Mouse (Mus musculus) CH12.LX (cell line): Measurements from ENCODE around the gene Mgll. TPM values are rescaled to one million over a fixed set of nuclear protein-coding genes. Genes with fewer than 3 reads are reported as not detected.

Experiments
- DNase-seq: peaks from one replicate; pipeline ENCODE4 v3.0.0-alpha.2; 2013; ENCODE audit errors: extremely low read depth
- H3K27ac ChIP-seq: 2 replicates; pipeline ENCODE4 v1.5.1; 2012; ENCODE audit warnings: low read depth, mild to moderate bottlenecking, control low read depth, moderate library complexity; ENCODE audit not compliant: insufficient read depth
- H3K27me3 ChIP-seq: replicated peaks from 2 replicates; pipeline ENCODE3; 2012; ENCODE audit warnings: inconsistent platforms
- H3K36me3 ChIP-seq, 2 experiments: replicated peaks in 1 of 2; 2 replicates each; pipeline versions ENCODE3 to v1.6.1; 2012; ENCODE audit warnings: inconsistent platforms in 1 of 2, low read length in 1 of 2, mild to moderate bottlenecking in 1 of 2, mixed read lengths in 1 of 2, moderate library complexity in 1 of 2; ENCODE audit not compliant: control insufficient read depth in 1 of 2, insufficient read depth in 1 of 2
- H3K4me1 ChIP-seq, 2 experiments: 2 replicates each; pipeline ENCODE4 v1.6.1; 2012; ENCODE audit warnings: inconsistent platforms in 1 of 2, moderate library complexity in 1 of 2; ENCODE audit not compliant: insufficient read depth in 2 of 2, control insufficient read depth in 1 of 2
- H3K4me2 ChIP-seq: 2 replicates; pipeline ENCODE4 v1.6.1; 2012; ENCODE audit warnings: low read depth, mild to moderate bottlenecking, control low read depth; ENCODE audit not compliant: poor library complexity, insufficient read depth, severe bottlenecking
- H3K4me3 ChIP-seq, 3 experiments: fragments of 150-350 bp in 1 of 3; sonication (generic) in 1 of 3; replicated peaks in 1 of 3; 2 replicates each; pipeline versions ENCODE3 to v1.5.1; 2011 to 2012; ENCODE audit warnings: low read depth in 2 of 3, low read length in 2 of 3, mild to moderate bottlenecking in 2 of 3, moderate library complexity in 2 of 3, control low read depth in 1 of 3, improper control_type of control experiment in 1 of 3, inconsistent platforms in 1 of 3, mixed read lengths in 1 of 3; ENCODE audit not compliant: poor library complexity in 1 of 3
- H3K79me2 ChIP-seq: replicated peaks from 2 replicates; pipeline ENCODE4 v1.6.1; 2012; ENCODE audit warnings: mild to moderate bottlenecking, moderate library complexity; ENCODE audit not compliant: control insufficient read depth, poor library complexity, insufficient read depth, severe bottlenecking; ENCODE audit errors: extremely low read depth
- H3K9ac ChIP-seq: 2 replicates; pipeline ENCODE4 v1.6.1; 2012; ENCODE audit warnings: low read depth, mild to moderate bottlenecking, control low read depth, moderate library complexity; ENCODE audit not compliant: insufficient read depth
- H3K9me3 ChIP-seq: replicated peaks from 2 replicates; pipeline ENCODE3; 2012; ENCODE audit warnings: low read length, inconsistent platforms, mixed read lengths
- BHLHE40 ChIP-seq: IDR thresholded peaks from 2 replicates; pipeline ENCODE4 v1.6.1; 2011; ENCODE audit warnings: mild to moderate bottlenecking, low read depth, low read length, improper control_type of control experiment
- CHD1 ChIP-seq: IDR thresholded peaks from 2 replicates; pipeline ENCODE4 v1.6.1; 2012; ENCODE audit warnings: low read depth, low read length, improper control_type of control experiment, inconsistent platforms
- CHD2 ChIP-seq: IDR thresholded peaks from 2 replicates; pipeline ENCODE4 v1.6.1; 2011; ENCODE audit warnings: low read length, improper control_type of control experiment
- CTCF ChIP-seq, 2 experiments: IDR thresholded peaks in 1 of 2; conservative IDR thresholded peaks in 1 of 2; 2 replicates each; pipeline ENCODE4 v1.5.1; 2011 to 2012; ENCODE audit warnings: low read depth in 2 of 2, low read length in 2 of 2, improper control_type of control experiment in 1 of 2, inconsistent platforms in 1 of 2, mild to moderate bottlenecking in 1 of 2, moderate library complexity in 1 of 2
- E2F4 ChIP-seq: IDR thresholded peaks from 2 replicates; pipeline ENCODE4 v1.6.1; 2011; ENCODE audit warnings: low read depth, low read length, improper control_type of control experiment; ENCODE audit not compliant: insufficient replicate concordance
- EP300 ChIP-seq: IDR thresholded peaks from 2 replicates; pipeline ENCODE4 v1.6.1; 2011; ENCODE audit warnings: low read length, improper control_type of control experiment
- GABPA ChIP-seq: IDR thresholded peaks from 2 replicates; pipeline ENCODE4 v1.6.1; 2012; ENCODE audit warnings: low read depth, low read length, improper control_type of control experiment, inconsistent platforms; ENCODE audit not compliant: insufficient replicate concordance
- HCFC1 ChIP-seq: IDR thresholded peaks from 2 replicates; pipeline ENCODE4 v1.6.1; 2012; ENCODE audit warnings: low read depth, mild to moderate bottlenecking, inconsistent platforms, low read length, improper control_type of control experiment
- IRF4 ChIP-seq: IDR thresholded peaks from 2 replicates; pipeline ENCODE4 v1.6.1; 2014; ENCODE audit warnings: low read depth, mild to moderate bottlenecking, inconsistent platforms, low read length, improper control_type of control experiment
- JUN ChIP-seq: IDR thresholded peaks from 2 replicates; pipeline ENCODE4 v1.6.1; 2011; ENCODE audit warnings: low read depth, mild to moderate bottlenecking, low read length, improper control_type of control experiment, moderate library complexity; ENCODE audit not compliant: insufficient read depth
- JUND ChIP-seq: conservative IDR thresholded peaks from 2 replicates; pipeline ENCODE4 v1.6.1; 2011; ENCODE audit warnings: low read depth, low read length, improper control_type of control experiment
- KAT2A ChIP-seq: IDR thresholded peaks from 2 replicates; pipeline ENCODE4 v1.6.1; 2012; ENCODE audit warnings: low read length, improper control_type of control experiment, inconsistent platforms; ENCODE audit not compliant: insufficient replicate concordance
- MAFK ChIP-seq: IDR thresholded peaks from 2 replicates; pipeline ENCODE4 v1.6.1; 2011; ENCODE audit warnings: low read length, improper control_type of control experiment; ENCODE audit not compliant: insufficient replicate concordance
- MAX ChIP-seq: IDR thresholded peaks from 2 replicates; pipeline ENCODE4 v1.6.1; 2011; ENCODE audit warnings: low read length, improper control_type of control experiment
- MYC ChIP-seq: IDR thresholded peaks from 2 replicates; pipeline ENCODE4 v1.6.1; 2011; ENCODE audit warnings: low read depth, mild to moderate bottlenecking, improper control_type of control experiment, low read length
- NRF1 ChIP-seq: IDR thresholded peaks from 2 replicates; pipeline ENCODE4 v1.6.1; 2014; ENCODE audit warnings: low read depth, mild to moderate bottlenecking, inconsistent platforms, low read length, improper control_type of control experiment, moderate library complexity
- POLR2A ChIP-seq: IDR thresholded peaks from 2 replicates; pipeline ENCODE4 v1.6.1; 2011; ENCODE audit warnings: low read depth, mild to moderate bottlenecking, improper control_type of control experiment, low read length
- RAD21 ChIP-seq: IDR thresholded peaks from 2 replicates; pipeline ENCODE4 v1.6.1; 2011; ENCODE audit warnings: low read depth, mild to moderate bottlenecking, low read length, improper control_type of control experiment, moderate library complexity
- RCOR1 ChIP-seq: conservative IDR thresholded peaks from 2 replicates; pipeline ENCODE4 v1.6.1; 2012; ENCODE audit warnings: low read depth, mild to moderate bottlenecking, inconsistent platforms, low read length, improper control_type of control experiment
- SMC3 ChIP-seq: IDR thresholded peaks from 2 replicates; pipeline ENCODE4 v1.6.1; 2011; ENCODE audit warnings: low read depth, low read length, improper control_type of control experiment
- TCF12 ChIP-seq: IDR thresholded peaks from 2 replicates; pipeline ENCODE4 v1.6.1; 2014; ENCODE audit warnings: low read depth, mild to moderate bottlenecking, inconsistent platforms, low read length, improper control_type of control experiment
- ZC3H11A ChIP-seq: IDR thresholded peaks from 2 replicates; pipeline ENCODE4 v1.6.1; 2012; ENCODE audit warnings: low read depth, mild to moderate bottlenecking, inconsistent platforms, low read length, improper control_type of control experiment
- ZKSCAN1 ChIP-seq: IDR thresholded peaks from 2 replicates; pipeline ENCODE4 v1.6.1; 2012; ENCODE audit warnings: low read depth, inconsistent platforms, low read length, improper control_type of control experiment, borderline replicate concordance
- ZMIZ1 ChIP-seq: IDR thresholded peaks from 2 replicates; pipeline ENCODE4 v1.6.1; 2012; ENCODE audit warnings: low read depth, mild to moderate bottlenecking, inconsistent platforms, low read length, improper control_type of control experiment
- dilution Hi-C: fragments of 300-500 bp; cut with MboI; formaldehyde crosslinking; loops from 2 replicates; pipeline ENCODE4 v1.14.3; 2020; ENCODE audit warnings: low sequenced_read_pairs; ENCODE audit not compliant: extremely low pct_unique_long_range_greater_than_20kb, extremely low pct_ligation_motif_present
- in situ Hi-C: fragments of 300-500 bp; cut with MboI; formaldehyde crosslinking; loops from 3 replicates; pipeline ENCODE4 v1.14.3; 2019; ENCODE audit warnings: low sequenced_read_pairs, low pct_ligation_motif_present, low pct_unique_long_range_greater_than_20kb, mixed read lengths
- polyA plus RNA-seq: library from polyadenylated mRNA; unstranded; fragments of >175 nt; gene quantifications from 2 replicates; pipeline ENCODE4 v1.2.1, GENCODE M21; 2012; ENCODE audit warnings: low read depth; ENCODE audit not compliant: insufficient read length
- total RNA-seq, 2 experiments: library from RNA; depleted of rRNA; stranded (reverse); fragments of 300-350 nt in 1 of 2; fragments of >200 nt in 1 of 2; gene quantifications; 2 replicates each; pipeline ENCODE4 v1.2.3; 2012 to 2014

Gene Mgll
- total and polyA plus RNA-seq, 3 experiments = 60.8 to 81.1 (median 76.5) TPM

GRCm38 (mm10) chr6:88784691-88785173 is 60.5 kb downstream of the Mgll start:
- no peak overlapping the region for H3K9ac ChIP-seq

GRCm38 (mm10) chr6:88785331-88785730 is 61.1 kb downstream of the Mgll start:
- peaks cover 35% of the 10 kb centered on the region for H3K79me2 ChIP-seq
- dilution Hi-C loops (no loop called here), in situ Hi-C loops (no loop called here)
- no peak for DNase-seq
- H3K9me3 ChIP-seq = no peaks in the 10 kb centered on the region
- no peak overlapping the region for H3K9ac ChIP-seq
- no peak for TF ChIP-seq CTCF (conservative IDR thresholded peaks at IDR 0.05 in 1 of 2, IDR thresholded peaks at IDR 0.05 in 1 of 2; ENCODE audit: low read depth in 2 of 2, low read length in 2 of 2)
- no peak for TF ChIP-seq GABPA
- no peak for TF ChIP-seq MAX
- no peak for TF ChIP-seq CHD1
- TF ChIP-seq ZMIZ1 = no peak
- no peak for TF ChIP-seq MAFK
- TF ChIP-seq CHD2 = no peak
- no peak for TF ChIP-seq KAT2A
- TF ChIP-seq E2F4 = no peak
- peaks cover 56 to 86% of the 10 kb centered on the region in 2 experiments for H3K36me3 ChIP-seq
- no peak overlapping the region for H3K4me3 ChIP-seq
- no peak overlapping the region for H3K4me2 ChIP-seq
- H3K4me1 ChIP-seq = peaks cover 26 to 73% of the 10 kb centered on the region in 2 experiments
- no peak overlapping the region for H3K27ac ChIP-seq
- no peaks in the 10 kb centered on the region for H3K27me3 ChIP-seq

More at GRCm38 (mm10) chr6:88784691-88785173, 60.5 kb downstream of the Mgll start:
- Histone ChIP-seq H3K27ac (peak overlapping the region; percentile 38; the same call in 1 of the 2 replicates), H3K36me3 (peaks cover 56 to 86% of the 10 kb centered on the region in 2 experiments), H3K4me3 (no peak overlapping the region), H3K27me3 (no peaks in the 10 kb centered on the region), H3K9me3 (no peaks in the 10 kb centered on the region), H3K4me1 (peaks cover 26 to 76% of the 10 kb centered on the region in 2 experiments), H3K4me2 (no peak overlapping the region), H3K79me2 (peaks cover 37% of the 10 kb centered on the region)
- no peak for TF ChIP-seq RAD21
- TF ChIP-seq POLR2A = no peak
- TF ChIP-seq NRF1 = no peak
- TF ChIP-seq ZC3H11A = no peak
- no peak for TF ChIP-seq EP300
- no peak for TF ChIP-seq RCOR1
- TF ChIP-seq IRF4 = no peak
- no peak for TF ChIP-seq ZKSCAN1
- TF ChIP-seq JUND = no peak
- no peak for TF ChIP-seq BHLHE40
- no peak for TF ChIP-seq CHD2
- TF ChIP-seq MYC = no peak
- no peak for TF ChIP-seq HCFC1
- TF ChIP-seq TCF12 = no peak
- TF ChIP-seq SMC3 = no peak
- no peak for TF ChIP-seq KAT2A
- no peak for TF ChIP-seq JUN
- no peak for DNase-seq
- in situ Hi-C loops = no loop called here
- dilution Hi-C loops = no loop called here
